Mouse (Mus musculus): ENCODE data around the gene Rabep1. TPM values are rescaled to one million over a fixed set of nuclear protein-coding genes. Genes with fewer than 3 reads are reported as not detected.
"Not testable (repeated sequence)": the region's sequence is repeated elsewhere in the genome, so short reads cannot be mapped to it uniquely, and the experiment has no call there.

Rabep1 gene
- total RNA-seq, 2 experiments from 2014 or later: 37.6 to 39.0 TPM

GRCm38 (mm10) chr11:70897680-70898079, 53.1 kb downstream of the Rabep1 start:
- DNase-seq: peak in 1 of 2 experiments; percentile 18

- DNase-seq: not testable (repeated sequence)
Observed at GRCm38 (mm10) chr11:70898182-70898581, 53.6 kb downstream of the Rabep1 start.

- DNase-seq: no peak
Observed at GRCm38 (mm10) chr11:70906681-70907080, 62.1 kb downstream of the Rabep1 start.

DNA sequence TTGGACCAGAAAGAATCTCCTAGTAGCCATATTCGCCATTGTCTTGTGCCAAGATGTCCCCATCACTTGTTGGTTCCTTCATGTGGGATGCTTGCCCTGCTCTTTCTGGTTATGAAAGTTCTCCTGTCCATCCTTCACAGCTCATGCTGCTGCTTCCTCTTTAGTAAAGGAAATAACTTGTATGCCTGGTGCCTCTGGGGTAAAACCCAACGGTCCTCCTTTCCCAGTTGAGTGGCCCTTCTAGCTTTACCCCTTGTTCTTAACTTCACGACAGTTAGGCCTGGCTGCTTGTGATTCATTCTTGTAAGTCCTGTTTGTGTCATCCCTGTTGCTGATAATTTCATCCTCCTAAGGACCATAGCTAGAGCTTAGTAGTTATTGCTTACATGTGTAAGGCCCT, 66.7 kb downstream of the Rabep1 start:
- no peak for DNase-seq

DNA sequence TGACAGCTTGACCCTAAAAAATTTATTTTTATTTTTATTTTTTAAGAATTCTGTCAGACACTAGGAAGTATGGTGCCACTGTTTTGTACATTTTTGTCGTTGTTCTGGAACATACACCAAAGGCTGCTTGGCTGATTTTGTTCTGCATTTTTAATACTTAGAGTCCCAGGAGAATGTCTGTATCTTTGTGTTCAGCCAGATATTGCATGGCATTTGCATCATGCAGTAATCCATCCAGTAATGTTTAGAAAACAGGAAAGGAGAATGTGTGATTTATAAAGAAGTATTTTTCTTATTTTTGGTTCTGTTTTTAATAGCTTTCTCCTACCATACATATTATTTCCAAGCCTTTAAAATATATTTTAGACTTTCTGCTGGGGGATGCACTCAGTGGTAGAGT, 67.3 kb downstream of the Rabep1 start:
- no peak for DNase-seq

GRCm38 (mm10) chr11:70917896-70918295, 73.3 kb downstream of the Rabep1 start:
- DNase-seq: no peak

- no peak for DNase-seq
Observed at GRCm38 (mm10) chr11:70919524-70919923, 74.9 kb downstream of the Rabep1 start.

DNA sequence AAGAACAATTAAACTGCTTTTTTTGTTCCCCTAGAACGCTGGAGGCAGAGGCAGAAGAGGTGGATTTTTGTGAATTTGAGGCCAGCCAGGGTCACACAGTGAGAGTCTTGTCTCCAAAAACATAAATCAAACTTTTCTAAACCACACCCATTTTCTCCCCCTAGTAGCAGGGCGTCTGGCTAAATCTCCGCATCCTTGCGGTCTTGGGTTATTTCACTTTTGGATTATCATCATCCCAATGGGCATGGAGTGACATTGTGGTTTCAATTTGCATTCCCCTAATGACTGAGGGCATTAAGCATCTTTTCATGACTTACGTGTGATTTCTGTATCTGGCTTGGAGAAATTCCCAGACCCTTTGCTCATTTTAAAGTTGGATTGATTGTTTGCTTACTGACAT, 86.9 kb downstream of the Rabep1 start:
- DNase-seq: no peak

DNA sequence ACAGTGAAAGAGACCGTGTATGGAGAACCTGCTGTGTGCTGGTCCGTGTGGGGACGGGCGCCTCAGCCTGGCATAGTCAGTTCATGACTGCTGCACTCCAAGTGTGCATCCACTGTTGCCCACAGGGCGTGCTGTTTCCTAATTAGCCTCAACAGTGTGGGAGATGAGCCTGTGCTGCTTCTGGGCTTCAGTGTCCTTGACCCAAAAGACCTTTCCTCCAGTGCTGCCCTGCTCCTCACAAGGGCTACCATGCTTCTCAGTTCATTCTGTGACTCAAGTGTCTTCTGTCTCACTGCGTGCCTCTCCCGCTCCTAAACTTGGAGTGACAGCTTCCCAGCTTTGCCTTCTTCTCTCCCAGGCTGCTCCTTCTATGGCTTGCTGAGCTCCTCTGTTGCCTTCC, 90.7 kb downstream of the Rabep1 start:
- no peak for DNase-seq

DNA sequence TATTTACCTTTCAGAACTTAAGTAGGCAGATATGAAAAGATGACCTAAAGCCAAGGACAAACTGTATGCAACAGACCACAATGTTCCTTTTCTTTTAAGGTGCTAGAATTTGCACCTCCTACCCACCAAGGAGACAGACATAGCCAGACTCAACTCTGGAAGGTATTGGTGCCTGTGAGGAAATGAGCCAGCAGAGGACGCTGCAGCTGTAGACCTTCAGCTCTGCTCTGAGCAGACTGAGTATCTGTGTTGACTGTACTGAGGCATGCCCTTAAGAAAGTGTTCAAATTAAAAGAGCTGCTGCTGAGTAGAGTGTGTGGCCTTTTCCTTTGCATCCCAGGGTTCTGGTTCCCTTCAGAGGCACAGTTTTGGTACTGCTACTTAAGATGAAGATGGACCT, 98.0 kb downstream of the Rabep1 start:
- no peak for DNase-seq

DNA sequence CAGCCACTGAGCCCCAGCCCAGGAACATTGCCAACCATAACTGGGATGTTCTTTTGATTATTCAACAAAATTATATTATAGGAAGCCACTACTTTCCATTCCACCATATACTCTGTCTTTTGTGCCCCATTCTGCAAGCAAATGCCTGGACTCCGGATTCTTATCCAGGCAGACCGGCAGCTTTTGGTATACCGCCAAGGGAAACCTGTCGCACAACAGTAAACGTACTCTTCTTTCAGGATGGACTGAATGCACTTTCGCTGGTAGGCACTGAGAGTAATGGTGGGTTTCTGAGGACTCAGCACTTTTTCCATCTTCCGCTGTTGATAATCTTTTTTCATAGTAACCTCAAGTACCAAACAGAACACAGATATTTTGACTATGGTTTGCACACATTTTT, 99.1 kb downstream of the Rabep1 start:
- DNase-seq: no peak

- peak in 1 of 2 experiments; percentile 36 for DNase-seq
Observed at GRCm38 (mm10) chr11:70944935-70945817, 100.6 kb downstream of the Rabep1 start.

- DNase-seq: no peak
Observed at GRCm38 (mm10) chr11:70954711-70955110, 110.1 kb downstream of the Rabep1 start.

- DNase-seq: no peak
Observed at GRCm38 (mm10) chr11:70960786-70961554, 116.4 kb downstream of the Rabep1 start.

DNA sequence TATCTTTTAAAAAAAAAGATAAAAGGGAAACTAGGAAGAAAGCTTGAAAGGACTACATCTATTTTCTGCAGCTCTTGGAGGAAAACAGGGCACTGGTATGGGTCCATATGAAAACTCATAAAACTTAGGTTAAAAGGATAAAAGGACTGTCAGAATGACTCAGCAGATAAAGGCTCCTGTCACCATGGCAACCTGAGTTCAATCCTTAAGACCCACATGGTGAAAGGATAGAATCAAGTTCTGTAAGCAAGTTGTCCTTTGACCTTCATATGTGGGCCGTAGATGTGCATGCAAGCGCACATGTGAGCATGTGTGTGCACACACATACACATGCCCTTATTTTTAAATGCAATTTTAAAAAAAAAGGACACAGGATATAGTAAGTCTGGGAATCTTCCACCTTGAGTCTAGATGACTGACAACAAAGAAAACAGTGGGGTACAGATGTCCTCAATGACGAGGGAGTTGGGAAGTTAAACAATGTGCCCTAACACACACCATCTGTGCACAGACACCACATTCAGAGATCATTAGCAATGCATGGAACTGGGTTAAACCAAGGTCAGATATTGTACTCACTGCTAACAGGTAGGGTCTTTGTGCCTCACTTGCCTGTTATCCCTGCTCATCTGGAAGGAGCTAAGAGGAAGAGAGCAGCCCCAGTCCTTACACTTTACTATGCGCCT, 119.8 kb downstream of the Rabep1 start:
- DNase-seq: no peak

GRCm38 (mm10) chr11:70969271-70969794, 124.8 kb downstream of the Rabep1 start:
- no peak for DNase-seq

DNA sequence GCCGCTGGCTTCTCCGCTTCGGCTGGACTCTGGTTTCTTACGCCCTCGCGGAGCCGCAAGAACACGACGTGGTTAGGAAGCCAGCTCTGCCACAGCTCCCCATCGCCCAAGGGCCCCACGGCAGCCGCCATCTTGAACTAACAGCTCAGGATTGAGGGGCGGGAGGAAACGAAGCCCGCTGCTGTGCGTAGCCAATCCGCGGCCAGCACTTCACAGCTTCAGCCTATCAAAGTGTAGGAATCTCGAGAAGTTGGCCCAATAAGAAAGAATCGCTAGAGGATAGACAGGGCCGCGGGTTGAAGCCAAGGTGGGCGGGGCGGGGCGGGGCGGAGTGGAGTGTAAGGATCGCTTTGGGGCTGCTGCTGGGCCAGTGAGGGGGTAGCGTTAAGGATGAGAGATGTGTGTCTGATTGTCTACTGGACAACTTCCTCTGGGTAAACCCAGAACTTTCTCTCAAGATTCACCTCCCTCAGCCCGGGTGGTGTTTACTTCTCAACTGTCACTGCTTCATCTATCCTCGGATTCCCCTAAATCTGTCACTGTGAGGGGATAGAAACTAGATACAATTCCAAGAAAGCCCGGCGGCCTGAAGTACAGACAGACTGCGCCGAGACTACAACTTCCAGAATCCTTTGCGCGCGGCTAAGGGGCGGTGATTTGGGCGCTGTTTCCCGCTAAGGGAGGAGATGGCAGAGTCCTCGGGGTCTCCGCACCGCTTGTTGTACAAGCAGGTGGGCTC, 125.4 kb downstream of the Rabep1 start, which contains the start of the genes Nup88 and Rpain:
Gene Nup88, minus strand, starts transcription at position 153 of the 739 bp plus-strand sequence.
Gene Rpain, plus strand, starts transcription at position 393 of the 739 bp plus-strand sequence.
- peak; percentile 96 to 97 for DNase-seq

- DNase-seq: no peak
Observed at GRCm38 (mm10) chr11:70970560-70971540, 126.3 kb downstream of the Rabep1 start.

GRCm38 (mm10) chr11:70972586-70972985, 128.0 kb downstream of the Rabep1 start:
- DNase-seq: no peak

GRCm38 (mm10) chr11:70973947-70974346, 129.4 kb downstream of the Rabep1 start:
- DNase-seq: no peak

Data from heart, adult 18-20 months (tissue).